Mouse (Mus musculus) kidney, postnatal 36 days (tissue): ENCODE data around the gene Gm21992.

ENCODE experiments used
- DNase-seq, 2 experiments: peaks; one replicate each; pipeline ENCODE4 v3.0.0; 2021 to 2022; ENCODE audit warnings: mixed read lengths in 2 of 2

The Gm21992 gene

GRCm38 (mm10) chr19:4811063-4811908 lies at the start of gene Gm21992, which contains the start of gene Rbm14:
Gene Gm21992 (minus strand): TSS chr19:4811612.
Gene Rbm14 (minus strand): TSS chr19:4811634.
- DNase-seq = peak; percentile 97 to 99

- DNase-seq = no peak
These were observed 47.7 kb upstream of the Gm21992 start for GRCm38 (mm10) chr19:4859081-4859480.

- DNase-seq = no peak
These were observed 44.5 kb upstream of the Gm21992 start for GRCm38 (mm10) chr19:4855951-4856350.

- no peak for DNase-seq
These were observed 44.0 kb upstream of the Gm21992 start for GRCm38 (mm10) chr19:4855470-4855820.

- DNase-seq = peak; percentile 95 to 97
These were observed 43.4 kb upstream of the Gm21992 start, which contains the start of gene Ctsf for GRCm38 (mm10) chr19:4854552-4855469. Gene Ctsf (plus strand): TSS chr19:4855130.

- no peak for DNase-seq
These were observed 38.9 kb upstream of the Gm21992 start for GRCm38 (mm10) chr19:4850281-4850680.

- DNase-seq = no peak
These were observed 38.4 kb upstream of the Gm21992 start for GRCm38 (mm10) chr19:4849800-4850199.

GRCm38 (mm10) chr19:4847490-4847889 lies 36.1 kb upstream of the Gm21992 start:
- peak; percentile 52 to 62 for DNase-seq

- no peak for DNase-seq
These were observed 34.4 kb upstream of the Gm21992 start for GRCm38 (mm10) chr19:4845846-4846245.

GRCm38 (mm10) chr19:4842611-4843010 lies 31.2 kb upstream of the Gm21992 start:
- no peak for DNase-seq

- DNase-seq = no peak
These were observed 29.4 kb upstream of the Gm21992 start for GRCm38 (mm10) chr19:4840848-4841247.

GRCm38 (mm10) chr19:4839149-4839548 lies 27.7 kb upstream of the Gm21992 start, which contains the start of the genes Ccs and Ccdc87:
Gene Ccs (minus strand): TSS chr19:4839332.
Gene Ccdc87 (plus strand): TSS chr19:4839366.
- DNase-seq = peak; percentile 99

- DNase-seq = no peak
These were observed 27.2 kb upstream of the Gm21992 start for GRCm38 (mm10) chr19:4838526-4839140.

GRCm38 (mm10) chr19:4837049-4837448 lies 25.6 kb upstream of the Gm21992 start:
- peak in 1 of 2 experiments; percentile 25 for DNase-seq

GRCm38 (mm10) chr19:4836096-4836495 lies 24.7 kb upstream of the Gm21992 start:
- DNase-seq = peak; percentile 52 to 72

GRCm38 (mm10) chr19:4833977-4834376 lies 22.6 kb upstream of the Gm21992 start:
- DNase-seq = no peak

- peak; percentile 66 to 76 for DNase-seq
These were observed 17.7 kb upstream of the Gm21992 start for GRCm38 (mm10) chr19:4829156-4829555.

- peak; percentile 73 to 79 for DNase-seq
These were observed 17.2 kb upstream of the Gm21992 start for GRCm38 (mm10) chr19:4828444-4829114.

- peak; percentile 93 to 97 for DNase-seq
These were observed 9.4 kb upstream of the Gm21992 start for GRCm38 (mm10) chr19:4820678-4821303.

GRCm38 (mm10) chr19:4817182-4817835 lies 5.9 kb upstream of the Gm21992 start:
- no peak for DNase-seq

- peak in 1 of 2 experiments; percentile 67 for DNase-seq
These were observed 1.6 kb upstream of the Gm21992 start for GRCm38 (mm10) chr19:4813015-4813414.
